Comparison of ENCODE assay signal across 8 mouse cellular contexts in the genomic region with DNA sequence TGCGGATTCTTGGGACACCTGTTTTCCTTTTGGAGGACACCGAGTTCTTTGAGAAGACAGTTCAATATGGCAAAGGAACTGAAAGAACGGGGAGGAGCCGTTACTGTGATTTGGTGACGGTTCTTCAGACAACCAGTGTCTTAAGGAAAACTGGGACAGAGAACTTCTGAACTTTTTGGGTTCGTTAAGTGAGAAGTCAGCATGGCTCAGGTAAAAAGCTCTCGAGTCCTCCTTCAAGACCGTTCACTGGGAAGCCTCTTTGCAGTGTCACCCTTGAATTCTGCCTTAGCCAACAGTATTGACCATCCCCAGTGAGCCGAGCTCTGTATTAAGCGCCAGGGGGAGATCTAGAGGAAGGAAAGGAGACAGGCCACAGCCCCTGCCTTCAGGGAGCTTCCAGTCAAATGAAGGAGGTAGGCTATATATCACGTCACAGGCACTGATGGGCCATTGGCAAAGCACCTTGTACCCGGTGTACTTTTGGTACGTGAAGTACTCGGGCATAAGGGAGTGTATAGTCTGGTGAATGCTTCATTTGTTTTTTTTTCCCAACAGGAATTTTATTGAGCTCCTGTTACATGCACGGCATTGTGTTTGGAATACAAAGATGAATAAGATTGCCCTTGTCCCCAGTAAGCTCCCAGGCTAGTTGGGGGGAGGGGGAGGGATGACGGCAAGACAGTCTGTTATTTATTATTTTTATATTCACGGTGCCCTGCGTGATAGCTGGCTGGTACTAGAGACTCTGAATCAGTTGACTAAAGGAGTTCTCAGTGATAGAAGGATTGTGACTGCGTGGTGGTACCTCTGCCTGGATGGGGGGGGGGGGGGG. TPM values are rescaled to one million over a fixed set of nuclear protein-coding genes. Genes with fewer than 3 reads are reported as not detected.
A peak's percentile ranks its signal among the peaks of the same experiment; 100 is the strongest.
DNase-seq lines count a peak whose midpoint lies in the region; ATAC-seq lines count a peak whose summit lies in the region.

A gene (minus strand): TSS at position 51 of the 832 bp plus-strand sequence.

- no peaks in the 10 kb centered on the region for H3K27me3 ChIP-seq in embryonic facial prominence, embryonic 14.5 days (replicated peaks; ENCODE audit: control insufficient read depth, insufficient read depth, low read length)
- no peaks in the 10 kb centered on the region for H3K27me3 ChIP-seq in hindbrain, embryonic 12.5 days
- no peaks in the 10 kb centered on the region for H3K27me3 ChIP-seq in liver, embryonic 13.5 days

- H3K36me3 ChIP-seq in embryonic facial prominence, embryonic 14.5 days (ENCODE audit: control insufficient read depth, insufficient read depth, low read length), result peaks cover 48% of the 10 kb centered on the region
- H3K36me3 ChIP-seq in hindbrain, embryonic 12.5 days, result peaks cover 34% of the 10 kb centered on the region
- H3K36me3 ChIP-seq in liver, embryonic 13.5 days, result peaks cover 51% of the 10 kb centered on the region

- no peak for DNase-seq in heart, adult 18-20 months
- DNase-seq in heart, adult 11 months, result no peak
- DNase-seq in ES-CJ7 (ENCODE audit: low read depth, low spot score), result peak; percentile 78
- DNase-seq in embryonic facial prominence, embryonic 14.5 days (ENCODE audit: low spot score), result no peak
- DNase-seq in liver, embryonic 13.5 days, result no peak
- no peak for DNase-seq in yolk sac, embryonic 10.5 days (ENCODE audit: low spot score)
- no peak for DNase-seq in urinary bladder, postnatal 10 days (ENCODE audit: low spot score)

- peak within 1 kb of the TSS; percentile 97 for H3K9ac ChIP-seq in embryonic facial prominence, embryonic 14.5 days (ENCODE audit: low read depth, low read length)
- H3K9ac ChIP-seq in hindbrain, embryonic 12.5 days, result peak within 1 kb of the TSS; percentile 94
- H3K9ac ChIP-seq in liver, embryonic 13.5 days, result peak within 1 kb of the TSS; percentile 92

- no peak for ATAC-seq in embryonic facial prominence, embryonic 14.5 days (ENCODE audit: low read depth)
- no peak for ATAC-seq in hindbrain, embryonic 12.5 days (ENCODE audit: low FRiP score)
- no peak for ATAC-seq in liver, embryonic 13.5 days (ENCODE audit: low read depth)

- peak within 1 kb of the TSS; percentile 74 for H3K4me3 ChIP-seq in embryonic facial prominence, embryonic 14.5 days (ENCODE audit: low read depth, low read length)
- H3K4me3 ChIP-seq in hindbrain, embryonic 12.5 days, result peak within 1 kb of the TSS; percentile 87
- peak within 1 kb of the TSS; percentile 90 for H3K4me3 ChIP-seq in liver, embryonic 13.5 days (replicated peaks)

- peak within 1 kb of the TSS; percentile 77 for H3K4me2 ChIP-seq in embryonic facial prominence, embryonic 14.5 days (ENCODE audit: low read depth, low read length)
- peak within 1 kb of the TSS; percentile 81 for H3K4me2 ChIP-seq in hindbrain, embryonic 12.5 days (replicated peaks)
- H3K4me2 ChIP-seq in liver, embryonic 13.5 days, result peak within 1 kb of the TSS; percentile 89

- H3K27ac ChIP-seq in embryonic facial prominence, embryonic 14.5 days (replicated peaks; ENCODE audit: low read depth, low read length), result peak within 1 kb of the TSS; percentile 100
- H3K27ac ChIP-seq in hindbrain, embryonic 12.5 days, result peak within 1 kb of the TSS; percentile 99
- H3K27ac ChIP-seq in liver, embryonic 13.5 days, result peak within 1 kb of the TSS; percentile 96

- H3K4me1 ChIP-seq in embryonic facial prominence, embryonic 14.5 days (ENCODE audit: control insufficient read depth, insufficient read depth, low read length), result peaks cover 30% of the 10 kb centered on the region
- peaks cover 39% of the 10 kb centered on the region for H3K4me1 ChIP-seq in hindbrain, embryonic 12.5 days
- H3K4me1 ChIP-seq in liver, embryonic 13.5 days (replicated peaks), result peaks cover 48% of the 10 kb centered on the region

- no peaks in the 10 kb centered on the region for H3K9me3 ChIP-seq in embryonic facial prominence, embryonic 14.5 days (ENCODE audit: control insufficient read depth, low read length)
- H3K9me3 ChIP-seq in hindbrain, embryonic 12.5 days (replicated peaks), result no peaks in the 10 kb centered on the region
- no peaks in the 10 kb centered on the region for H3K9me3 ChIP-seq in liver, embryonic 13.5 days (replicated peaks)

- 44% methylated on average over 19 of the region's 19 CpGs for WGBS in embryonic facial prominence, embryonic 14.5 days
- 65% methylated on average over 19 of the region's 19 CpGs for WGBS in hindbrain, embryonic 12.5 days
- WGBS in liver, embryonic 13.5 days (ENCODE audit: insufficient replicate concordance), result 81% methylated on average over 19 of the region's 19 CpGs

RNA-seq across cellular contexts. Expression of the gene that starts here (rescaled TPM):
- total RNA-seq in heart, adult 18-20 months (2021), result 10 to 100 TPM; 17.0 to 22.6 TPM
- polyA plus RNA-seq in embryonic facial prominence, embryonic 14.5 days (2014; fragmentation: Nextera tagmentation; extraction: Ambion mirVana), result 63.6 and 66.8 TPM in 2 replicates
- 49.3 and 53.5 TPM in 2 replicates for polyA plus RNA-seq in hindbrain, embryonic 12.5 days (2016; fragmentation: Nextera tagmentation; extraction: Ambion mirVana)
- 20.8 and 22.0 TPM in 2 replicates for polyA plus RNA-seq in liver, embryonic 13.5 days (2015; fragmentation: Nextera tagmentation; extraction: Ambion mirVana)
